Mouse (Mus musculus) heart, embryonic 10.5 days (tissue): Measurements from ENCODE around the gene Ctc1. TPM values are rescaled to one million over a fixed set of nuclear protein-coding genes. Genes with fewer than 3 reads are reported as not detected.

ENCODE experiments used
- DNase-seq: peaks from one replicate; pipeline ENCODE4 v3.0.0-alpha.2; 2017; ENCODE audit warnings: low spot score
- H3K27ac ChIP-seq: fragments of 300-500 bp; sonication (generic); 2 replicates; pipeline ENCODE4 v1.5.1; 2016; ENCODE audit warnings: mild to moderate bottlenecking
- H3K27me3 ChIP-seq: fragments of 300-500 bp; sonication (generic); 2 replicates; pipeline ENCODE4 v1.6.1; 2016; ENCODE audit warnings: mild to moderate bottlenecking; ENCODE audit not compliant: poor library complexity, insufficient read depth, severe bottlenecking
- H3K36me3 ChIP-seq: fragments of 300-500 bp; sonication (generic); 2 replicates; pipeline ENCODE4 v1.6.1; 2016; ENCODE audit warnings: mild to moderate bottlenecking, moderate library complexity
- H3K4me1 ChIP-seq: fragments of 300-500 bp; sonication (generic); 2 replicates; pipeline ENCODE4 v1.6.1; 2016; ENCODE audit warnings: mild to moderate bottlenecking
- H3K4me3 ChIP-seq: fragments of 300-500 bp; sonication (generic); 2 replicates; pipeline ENCODE4 v1.5.1; 2016; ENCODE audit warnings: mild to moderate bottlenecking, moderate library complexity
- H3K9me3 ChIP-seq: fragments of 300-500 bp; sonication (generic); 2 replicates; pipeline ENCODE4 v1.6.1; 2016; ENCODE audit warnings: mild to moderate bottlenecking, moderate library complexity
- WGBS: fragments of 180-500 bp; shearing (Covaris S2); methylation state at CpG from one replicate; pipeline ENCODE4 v1.1.7; 2016; 5-methylcytosine and 5-hydroxymethylcytosine counted together
- polyA plus RNA-seq: library from polyadenylated mRNA; unstranded; fragments of >200 nt; fragmentation: Nextera tagmentation; extraction: Ambion mirVana; gene quantifications from 2 replicates; pipeline ENCODE4 v1.2.1, GENCODE M21; 2016

The Ctc1 gene
- polyA plus RNA-seq, 1 experiment from 2014 or later = 69.0 TPM

GRCm38 (mm10) chr11:69059357-69059974 lies 43.8 kb downstream of the Ctc1 start, which contains the start of gene Borcs6:
TSS of gene Borcs6 (plus strand) at chr11:69059717.
- peak within 1 kb of the TSS; percentile 81 for H3K4me3 ChIP-seq
- WGBS = under 1% methylated on average over 64 of the region's 64 CpGs

DNA sequence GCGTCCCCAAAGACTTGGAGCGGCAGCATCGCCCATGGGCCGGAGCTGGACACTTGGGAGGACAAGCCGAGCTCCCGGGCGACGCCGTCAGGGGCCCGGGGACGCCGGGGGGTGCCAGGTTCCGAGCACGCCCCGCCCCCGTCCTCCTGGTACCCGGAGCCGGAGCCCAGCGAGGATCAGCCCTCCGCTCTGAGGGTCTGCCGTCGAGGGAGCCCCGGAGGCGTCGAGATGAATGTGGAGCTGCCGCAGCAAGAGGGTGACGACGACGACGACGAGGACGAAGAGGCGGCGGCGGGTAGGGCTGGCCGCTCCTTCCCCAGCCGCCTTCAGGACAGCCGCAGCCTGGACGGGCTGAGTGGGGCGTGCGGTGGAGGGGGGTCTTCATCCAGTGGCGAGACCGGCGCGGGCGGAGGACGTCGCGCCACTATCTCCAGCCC lies 44.3 kb downstream of the Ctc1 start:
- no peaks in the 10 kb centered on the region for H3K9me3 ChIP-seq
- H3K4me3 ChIP-seq = peak overlapping the region; percentile 81
- H3K27me3 ChIP-seq = no peaks in the 10 kb centered on the region
- H3K4me1 ChIP-seq = peaks cover 37% of the 10 kb centered on the region
- H3K27ac ChIP-seq = peak overlapping the region; percentile 95
- WGBS = under 1% methylated on average over 49 of the region's 49 CpGs
- 0 out of 2 replicates have a peak, but pooled peaks cover 2% of the 10 kb centered on the region for H3K36me3 ChIP-seq
- DNase-seq = no peak

More at GRCm38 (mm10) chr11:69059357-69059974, 43.8 kb downstream of the Ctc1 start, which contains the start of gene Borcs6:
- Histone ChIP-seq H3K27me3 (no peaks in the 10 kb centered on the region), H3K36me3 (0 out of 2 replicates have a peak, but pooled peaks cover 2% of the 10 kb centered on the region), H3K4me1 (peaks cover 34% of the 10 kb centered on the region), H3K9me3 (no peaks in the 10 kb centered on the region), H3K27ac (peak within 1 kb of the TSS; percentile 95)
- peak; percentile 99 for DNase-seq

GRCm38 (mm10) chr11:69060448-69061254 lies 44.9 kb downstream of the Ctc1 start:
- WGBS = under 1% methylated on average over 40 of the region's 40 CpGs
- peaks cover 37% of the 10 kb centered on the region for H3K4me1 ChIP-seq
- peak overlapping the region; percentile 95 for H3K27ac ChIP-seq
- H3K27me3 ChIP-seq = no peaks in the 10 kb centered on the region
- H3K9me3 ChIP-seq = no peaks in the 10 kb centered on the region
- peak overlapping the region; percentile 81 for H3K4me3 ChIP-seq
- DNase-seq = no peak
- no peaks in the 10 kb centered on the region for H3K36me3 ChIP-seq

DNA sequence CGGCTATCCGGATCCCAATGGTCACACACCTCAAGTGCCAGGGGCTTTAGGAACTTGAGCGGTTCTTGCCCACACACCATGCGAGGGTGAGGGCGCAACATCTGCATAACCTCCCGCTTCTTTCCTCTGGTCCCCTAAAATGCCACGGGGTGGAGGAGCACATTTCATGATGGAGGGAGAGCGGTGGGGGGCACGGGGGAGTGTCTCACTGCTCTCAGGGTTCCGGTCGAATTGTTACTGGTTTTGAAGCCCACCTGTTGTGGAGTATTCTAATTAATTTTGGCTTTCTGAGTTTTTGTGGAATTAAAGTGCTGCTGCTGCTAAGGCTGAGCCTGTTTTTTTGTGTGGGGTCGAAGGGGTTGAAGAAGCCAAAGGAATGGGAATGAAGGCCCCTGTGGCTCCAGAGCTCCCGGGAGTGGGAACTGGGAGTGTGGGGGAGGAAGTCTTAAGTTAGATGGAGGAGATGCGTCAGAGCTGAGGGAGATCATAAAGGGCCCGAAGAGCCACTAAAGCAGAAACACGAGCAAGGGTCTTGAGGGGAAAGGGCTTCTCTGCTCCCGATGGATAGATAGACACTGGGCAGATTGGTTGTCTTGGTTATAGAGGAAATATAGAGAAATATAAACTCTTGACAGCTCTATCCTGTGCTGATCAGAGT lies 45.7 kb downstream of the Ctc1 start:
- peak overlapping the region; percentile 95 for H3K27ac ChIP-seq
- 7% methylated on average over 17 of the region's 17 CpGs for WGBS

DNA sequence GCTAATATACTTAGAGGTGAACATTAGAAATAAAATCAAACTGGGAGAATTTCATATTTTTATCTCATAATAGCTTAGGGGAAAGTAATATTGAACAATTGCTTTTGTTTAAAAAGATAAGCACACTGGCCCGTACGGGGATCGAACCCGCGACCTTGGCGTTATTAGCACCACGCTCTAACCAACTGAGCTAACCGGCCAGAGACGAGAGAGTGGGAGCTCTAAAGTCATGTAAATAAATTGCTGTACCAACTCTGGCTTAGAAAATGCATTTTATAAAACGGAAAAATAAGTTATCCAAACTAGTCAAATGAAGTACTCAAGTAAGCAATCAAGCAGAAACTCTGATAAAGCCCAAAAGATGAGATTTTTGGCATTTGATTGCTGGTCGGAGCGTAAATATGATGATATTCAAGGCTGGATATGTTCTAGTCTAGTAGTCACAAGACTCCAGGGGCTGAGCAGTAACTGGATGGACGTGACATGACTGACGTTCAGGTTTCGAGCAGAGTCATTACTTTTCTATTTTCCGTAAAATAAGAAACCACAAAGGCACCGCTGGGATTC lies 46.6 kb downstream of the Ctc1 start:
- Histone ChIP-seq H3K27me3 (no peaks in the 10 kb centered on the region), H3K4me3 (peak overlapping the region; percentile 81), H3K4me1 (peaks cover 50% of the 10 kb centered on the region)

More for the DNA sequence above, 45.7 kb downstream of the Ctc1 start:
- no peaks in the 10 kb centered on the region for H3K27me3 ChIP-seq
- peak overlapping the region; percentile 81 for H3K4me3 ChIP-seq
- no peak for DNase-seq
- no peaks in the 10 kb centered on the region for H3K9me3 ChIP-seq
- peaks cover 44% of the 10 kb centered on the region for H3K4me1 ChIP-seq
- no peaks in the 10 kb centered on the region for H3K36me3 ChIP-seq

GRCm38 (mm10) chr11:69062761-69063224 lies 47.1 kb downstream of the Ctc1 start:
- peak; percentile 94 for DNase-seq

More for the DNA sequence above, 46.6 kb downstream of the Ctc1 start:
- Histone ChIP-seq H3K27ac (0 out of 2 replicates have a peak overlapping the region, but pooled peaks have one; percentile 62), H3K9me3 (no peaks in the 10 kb centered on the region), H3K36me3 (no peaks in the 10 kb centered on the region)
- DNase-seq = no peak
- WGBS = under 1% methylated on average over 17 of the region's 17 CpGs

DNA sequence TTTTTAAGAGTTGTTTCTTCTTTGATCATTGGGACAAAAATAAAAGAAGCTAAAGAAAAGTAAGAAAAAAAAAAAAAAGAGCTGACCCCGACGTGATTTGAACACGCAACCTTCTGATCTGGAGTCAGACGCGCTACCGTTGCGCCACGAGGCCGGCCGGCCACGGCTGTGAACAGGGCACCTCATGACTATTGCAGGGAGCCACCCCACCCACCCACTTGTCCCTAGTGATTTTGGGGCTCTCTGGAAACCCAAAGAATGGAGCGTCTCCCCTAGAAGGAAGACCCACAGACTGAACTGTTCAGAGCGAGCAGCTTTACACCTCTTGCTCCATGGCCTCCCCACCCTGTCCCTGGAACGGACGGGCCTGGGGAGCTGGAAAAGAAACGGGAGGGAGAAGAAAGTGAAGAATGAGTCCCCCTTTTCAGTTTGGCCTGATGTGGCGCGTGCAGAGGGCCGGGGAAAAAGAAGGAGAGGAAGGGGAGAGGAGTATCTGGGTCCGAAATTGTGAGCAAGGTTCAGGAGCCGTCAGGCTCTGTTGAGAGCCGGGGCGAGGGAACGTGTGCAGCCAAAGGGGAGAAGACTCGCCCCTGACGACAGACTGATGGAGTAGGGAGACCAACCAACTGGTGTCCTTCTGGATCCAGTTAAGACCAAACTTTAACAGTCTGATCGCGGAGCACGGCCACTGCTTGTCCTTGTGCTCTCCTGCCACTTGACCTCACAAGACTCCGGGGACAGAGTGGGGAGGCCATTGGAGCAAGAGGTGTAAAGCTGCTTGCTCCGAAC lies 47.9 kb downstream of the Ctc1 start:
- H3K4me1 ChIP-seq = peaks cover 53% of the 10 kb centered on the region
- H3K4me3 ChIP-seq = peak overlapping the region; percentile 81
- H3K36me3 ChIP-seq = no peaks in the 10 kb centered on the region
- under 1% methylated on average over 31 of the region's 31 CpGs for WGBS
- no peaks in the 10 kb centered on the region for H3K9me3 ChIP-seq
- H3K27me3 ChIP-seq = no peaks in the 10 kb centered on the region
- peak; percentile 95 for DNase-seq
- H3K27ac ChIP-seq = peak overlapping the region; percentile 89

More at GRCm38 (mm10) chr11:69062761-69063224, 47.1 kb downstream of the Ctc1 start:
- peaks cover 56% of the 10 kb centered on the region for H3K4me1 ChIP-seq
- H3K36me3 ChIP-seq = no peaks in the 10 kb centered on the region
- WGBS = under 1% methylated on average over 19 of the region's 19 CpGs
- peak overlapping the region; percentile 85; the same call in 1 of the 2 replicates for H3K27ac ChIP-seq
- H3K9me3 ChIP-seq = no peaks in the 10 kb centered on the region
- peak overlapping the region; percentile 81 for H3K4me3 ChIP-seq
- no peaks in the 10 kb centered on the region for H3K27me3 ChIP-seq

GRCm38 (mm10) chr11:69064259-69065133 lies 48.8 kb downstream of the Ctc1 start:
- 48% methylated on average over 9 of the region's 9 CpGs for WGBS
- H3K4me1 ChIP-seq = peaks cover 50% of the 10 kb centered on the region

GRCm38 (mm10) chr11:69065394-69065925 lies 49.7 kb downstream of the Ctc1 start:
- no peak for DNase-seq
- H3K4me3 ChIP-seq = no peak overlapping the region
- H3K27ac ChIP-seq = no peak overlapping the region
- H3K36me3 ChIP-seq = no peaks in the 10 kb centered on the region
- 60% methylated on average over 3 of the region's 3 CpGs for WGBS
- H3K4me1 ChIP-seq = peaks cover 50% of the 10 kb centered on the region
- H3K27me3 ChIP-seq = no peaks in the 10 kb centered on the region
- no peaks in the 10 kb centered on the region for H3K9me3 ChIP-seq

More at GRCm38 (mm10) chr11:69064259-69065133, 48.8 kb downstream of the Ctc1 start:
- no peaks in the 10 kb centered on the region for H3K27me3 ChIP-seq
- H3K36me3 ChIP-seq = no peaks in the 10 kb centered on the region
- H3K9me3 ChIP-seq = no peaks in the 10 kb centered on the region
- H3K4me3 ChIP-seq = peak overlapping the region; percentile 81
- H3K27ac ChIP-seq = peak overlapping the region; percentile 89
- DNase-seq = no peak

GRCm38 (mm10) chr11:69066163-69066861 lies 50.6 kb downstream of the Ctc1 start:
- no peaks in the 10 kb centered on the region for H3K36me3 ChIP-seq
- H3K4me3 ChIP-seq = peak overlapping the region; percentile 64
- peaks cover 48% of the 10 kb centered on the region for H3K4me1 ChIP-seq
- no peak for DNase-seq
- H3K27me3 ChIP-seq = no peaks in the 10 kb centered on the region
- H3K27ac ChIP-seq = peak overlapping the region; percentile 67
- no peaks in the 10 kb centered on the region for H3K9me3 ChIP-seq
- 3% methylated on average over 29 of the region's 29 CpGs for WGBS
